26 mouse cellular contexts compared by ENCODE assay signal in genomic region chr1:62122426-62122825, GRCm38 (mm10).
"Had no signal": no experiment of that assay in that cellular context is flagged by ENCODE, and none has a peak within 500 bp of the region (broad histone marks: within the 10 kb centered on the region; RNA-seq: fewer than 3 reads in every experiment).

No protein-coding gene starts in this region.

- H3K36me3 ChIP-seq: heart, embryonic 10.5 days; heart, embryonic 12.5 days; hindbrain, embryonic 10.5 days; hindbrain, embryonic 12.5 days; kidney, embryonic 15.5 days; limb, embryonic 10.5 days; limb, embryonic 12.5 days; liver, embryonic 12.5 days had no signal

- H3K9me3 ChIP-seq: heart, embryonic 10.5 days; heart, embryonic 12.5 days; hindbrain, embryonic 10.5 days; hindbrain, embryonic 12.5 days; kidney, embryonic 15.5 days; limb, embryonic 10.5 days; limb, embryonic 12.5 days; liver, embryonic 12.5 days had no signal

- ATAC-seq: hindbrain, embryonic 16.5 days; inflammation-experienced regulatory T-cells, adult 6 months; liver, embryonic 12.5 days had no signal

- H3K4me1 ChIP-seq: heart, embryonic 10.5 days; heart, embryonic 12.5 days; hindbrain, embryonic 10.5 days; hindbrain, embryonic 12.5 days; kidney, embryonic 15.5 days; limb, embryonic 10.5 days; limb, embryonic 12.5 days; liver, embryonic 12.5 days had no signal

- H3K27me3 ChIP-seq: heart, embryonic 12.5 days; hindbrain, embryonic 12.5 days; kidney, embryonic 15.5 days; limb, embryonic 12.5 days; liver, embryonic 12.5 days had no signal

- H3K4me3 ChIP-seq: gastrocnemius, adult 2 months; heart, embryonic 10.5 days; heart, embryonic 12.5 days; hindbrain, embryonic 10.5 days; hindbrain, embryonic 12.5 days; kidney, embryonic 15.5 days; left cerebral cortex, adult 2 months; limb, embryonic 10.5 days; limb, embryonic 12.5 days; liver, embryonic 12.5 days had no signal

- H3K9ac ChIP-seq: heart, embryonic 12.5 days; hindbrain, embryonic 12.5 days; hindbrain, embryonic 14.5 days; kidney, embryonic 15.5 days; limb, embryonic 12.5 days; liver, embryonic 12.5 days had no signal

- H3K4me2 ChIP-seq: heart, embryonic 12.5 days; hindbrain, embryonic 12.5 days; hindbrain, embryonic 14.5 days; kidney, embryonic 15.5 days; limb, embryonic 12.5 days; liver, embryonic 12.5 days had no signal

- DNase-seq: gastrocnemius, adult 2 months; gastrocnemius, postnatal 10 days; gastrocnemius, postnatal 25 days; heart, adult 18-20 months; heart, postnatal 10 days; heart, postnatal 4 days; kidney, adult 11 months; kidney, adult 2 months; kidney, adult 9 months; kidney, postnatal 14 days; kidney, postnatal 36 days; layer of hippocampus, adult 9-11 months; liver had no signal

- H3K27ac ChIP-seq: gastrocnemius, adult 2 months; heart, embryonic 10.5 days; hindbrain, embryonic 10.5 days; hindbrain, embryonic 12.5 days; hindbrain, embryonic 14.5 days; kidney, embryonic 15.5 days; kidney, postnatal 0 days; left cerebral cortex, adult 2 months; limb, embryonic 10.5 days; limb, embryonic 12.5 days; liver, embryonic 12.5 days had no signal
